Mouse (Mus musculus): ENCODE measurements at regions not wholly inside any gene's neighbourhood (a gene's known extent, or its start where the extent isn't known, plus 50 kb on each side); places are given as distances from the start of the nearest gene placed in this dataset.

DNA sequence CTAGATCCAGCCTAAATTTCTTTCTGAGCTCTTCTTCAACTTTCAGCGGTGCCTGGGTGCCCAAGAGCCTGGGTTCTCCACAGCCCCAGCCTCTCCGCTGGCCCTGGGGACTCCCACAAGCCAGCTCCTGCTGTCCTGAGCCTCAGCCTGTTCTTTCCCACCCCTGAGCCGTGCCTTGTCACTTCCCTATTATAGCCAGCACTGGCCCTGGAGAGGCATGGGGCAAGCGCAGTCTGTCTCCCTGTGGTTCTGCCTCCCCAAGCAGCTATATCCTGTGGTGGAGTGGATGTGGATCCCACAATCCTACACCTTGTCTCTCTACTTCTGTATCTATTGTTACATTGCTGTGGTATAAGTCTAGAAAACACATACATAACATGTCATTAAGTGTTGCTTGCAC lies 128.6 kb upstream of the Hgf start:
- DNase-seq = no peak

DNA sequence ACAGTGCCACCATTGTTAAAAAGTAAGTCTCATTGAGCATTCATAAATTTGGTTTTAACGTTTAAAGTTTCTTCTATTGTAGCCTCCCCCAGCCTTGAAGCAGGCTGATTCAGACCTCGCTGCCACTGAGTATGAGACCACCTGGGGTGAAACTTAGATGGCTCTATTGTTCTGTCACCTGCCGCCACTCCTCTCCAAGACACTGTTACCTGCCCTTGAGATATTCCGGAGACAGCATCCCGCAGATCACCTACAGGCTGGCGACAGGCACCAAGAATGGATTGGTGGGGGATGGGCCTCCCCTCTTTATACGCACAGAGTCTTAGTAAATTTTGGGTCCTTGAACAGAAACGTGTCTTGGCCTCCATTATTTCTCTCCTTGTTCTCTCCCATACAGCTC lies 128.0 kb upstream of the Hgf start:
- DNase-seq = no peak

DNA sequence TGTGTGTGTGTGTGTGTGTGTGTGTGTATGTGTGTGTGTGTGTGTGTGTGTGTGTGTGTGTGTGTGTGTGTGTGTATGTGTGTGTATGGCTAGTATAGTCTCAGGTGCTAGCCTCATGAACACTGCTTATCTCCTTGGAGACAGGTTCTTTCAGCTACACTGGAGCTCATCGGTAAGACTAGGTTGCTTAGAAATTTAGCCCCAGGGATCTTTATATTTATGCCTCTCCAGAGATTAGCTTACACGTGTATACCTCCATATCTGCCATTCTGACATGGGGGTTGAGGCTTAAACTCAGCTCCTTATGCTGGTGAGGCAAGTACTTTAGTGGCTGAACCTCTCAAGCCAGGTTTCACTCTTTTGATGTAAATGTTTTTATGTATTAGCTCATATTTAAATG lies 127.0 kb upstream of the Hgf start:
- DNase-seq = no peak

DNA sequence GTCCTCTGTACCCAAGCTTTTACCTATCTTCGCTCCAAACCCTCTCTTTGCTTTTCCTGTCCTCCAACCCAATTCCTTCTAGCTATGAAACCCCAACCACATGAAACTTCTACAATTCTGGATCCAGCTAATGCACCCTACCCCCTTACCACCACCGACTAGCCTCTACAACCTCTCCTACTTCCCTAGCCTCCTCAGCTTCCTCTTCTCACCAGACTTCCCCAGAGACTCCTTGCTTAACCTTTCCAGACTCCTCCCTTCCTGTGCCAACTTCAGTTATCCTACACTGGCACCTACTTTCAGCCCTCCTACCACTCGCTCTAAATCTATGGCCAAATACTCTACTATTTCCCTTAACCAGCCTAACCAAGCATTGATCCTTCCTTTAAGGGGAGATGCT lies 118.7 kb upstream of the Hgf start:
- DNase-seq = no peak

DNA sequence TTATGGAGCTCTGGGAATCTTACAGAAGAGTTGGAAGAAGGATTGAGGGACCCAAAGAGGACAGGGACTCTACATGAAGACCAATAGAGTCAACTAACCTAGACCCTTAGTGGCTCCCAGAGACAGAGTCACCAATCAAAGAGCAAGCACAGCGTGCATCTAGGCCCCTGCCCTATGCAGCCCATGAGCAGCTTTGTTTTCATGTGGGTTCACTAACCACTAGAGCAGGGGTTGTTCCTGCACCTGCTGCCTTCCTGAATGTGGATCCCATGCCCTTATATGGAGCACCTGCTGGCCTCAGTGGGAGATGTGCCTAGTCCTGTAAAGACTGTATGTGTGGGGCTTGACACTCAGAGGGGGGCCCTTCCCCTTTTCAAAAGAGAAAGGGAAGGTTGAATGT lies 108.2 kb upstream of the Hgf start:
- no peak for DNase-seq

DNA sequence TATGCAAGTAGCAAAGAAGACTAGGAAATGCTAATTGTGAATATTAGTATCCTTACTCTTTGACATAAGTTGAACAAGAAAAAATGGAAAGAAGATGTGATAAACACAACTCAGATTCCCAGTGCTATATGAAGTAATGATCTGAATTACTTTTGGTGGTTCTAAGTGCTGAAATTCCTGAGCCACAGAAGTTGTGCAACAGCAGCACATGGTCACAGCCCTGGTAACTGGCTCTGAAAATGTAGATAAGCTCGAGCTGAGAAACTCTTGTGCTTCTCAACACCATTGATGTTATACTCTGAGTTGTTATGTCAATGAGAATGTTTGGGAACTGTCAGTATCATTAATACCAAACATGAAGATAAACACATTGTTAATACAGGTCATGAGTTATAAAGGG lies 106.3 kb upstream of the Hgf start:
- no peak for DNase-seq

DNA sequence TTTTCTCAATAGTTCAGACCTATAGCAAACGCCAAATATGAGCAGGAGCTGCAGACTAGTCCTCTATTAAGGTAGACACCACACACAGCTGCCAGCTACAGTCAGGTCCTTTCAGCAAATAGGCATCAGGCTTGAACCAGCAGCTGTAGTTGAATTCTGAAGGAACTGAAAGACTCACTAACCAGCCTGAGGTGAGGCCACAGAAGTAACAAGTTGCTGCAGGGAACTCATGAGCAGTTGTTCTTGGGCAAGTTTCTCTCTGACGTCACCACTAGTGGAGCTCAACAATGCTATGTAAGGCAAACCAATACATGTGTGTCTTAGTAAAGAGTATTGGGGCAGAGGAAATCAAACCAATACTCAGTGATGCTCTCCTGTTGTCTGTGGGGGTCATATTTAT lies 91.5 kb upstream of the Hgf start:
- DNase-seq = no peak

DNA sequence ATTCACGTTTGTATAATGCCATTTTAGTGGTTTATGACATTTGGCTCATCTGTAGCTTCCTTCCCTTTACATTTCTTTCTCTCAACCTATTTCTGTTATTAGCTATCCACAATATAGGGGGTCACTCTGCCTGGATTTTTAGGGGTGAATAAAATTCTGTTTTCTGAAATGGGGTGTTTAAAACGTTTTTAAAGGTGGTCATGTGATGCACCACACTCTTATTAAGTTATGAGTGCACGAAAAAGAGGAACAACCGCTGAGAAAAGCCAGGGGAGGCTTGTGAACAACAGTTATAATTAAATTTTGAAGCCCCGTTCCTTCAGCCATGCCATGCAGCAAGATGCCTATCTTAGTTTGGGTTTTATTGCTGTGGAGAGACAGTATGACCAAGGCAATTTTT lies 87.0 kb upstream of the Hgf start:
- no peak for DNase-seq

DNA sequence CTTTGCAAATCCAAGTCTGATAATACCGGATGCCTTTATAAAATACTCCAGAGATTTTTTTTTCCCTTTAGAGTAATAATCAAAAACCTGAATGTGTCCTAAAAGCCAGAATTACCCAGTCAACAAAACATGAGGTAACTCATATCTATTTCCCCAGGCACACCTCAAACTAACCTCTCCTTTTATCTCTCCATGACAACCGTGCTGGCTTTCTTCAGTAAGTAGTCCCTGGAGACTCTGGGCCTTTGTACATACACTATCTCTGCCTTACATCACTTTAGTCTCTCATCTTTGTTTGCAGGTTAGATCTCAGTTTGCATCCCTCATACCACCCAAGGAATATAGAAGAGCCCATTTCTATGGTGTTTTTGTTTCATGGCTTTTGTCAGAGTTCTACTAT lies 84.7 kb upstream of the Hgf start:
- no peak for DNase-seq

DNA sequence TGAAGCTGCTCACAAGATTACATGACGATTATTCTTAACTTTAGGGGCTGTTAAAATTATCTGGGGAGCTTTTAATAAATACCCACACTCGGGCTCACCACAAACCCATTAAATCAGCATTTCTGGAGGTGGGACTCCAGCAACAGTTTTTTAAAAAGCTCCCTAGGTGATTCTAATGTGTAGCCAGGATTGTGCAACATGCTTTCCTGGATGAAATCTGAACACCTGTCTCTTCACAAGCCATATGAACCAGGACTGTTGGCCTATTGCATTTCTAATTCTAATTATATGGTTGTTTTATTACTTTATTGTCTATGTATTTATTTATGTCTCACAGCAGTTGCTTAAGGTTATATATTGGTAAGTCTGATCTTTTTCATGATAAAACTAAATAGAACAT lies 84.1 kb upstream of the Hgf start:
- no peak for DNase-seq

DNA sequence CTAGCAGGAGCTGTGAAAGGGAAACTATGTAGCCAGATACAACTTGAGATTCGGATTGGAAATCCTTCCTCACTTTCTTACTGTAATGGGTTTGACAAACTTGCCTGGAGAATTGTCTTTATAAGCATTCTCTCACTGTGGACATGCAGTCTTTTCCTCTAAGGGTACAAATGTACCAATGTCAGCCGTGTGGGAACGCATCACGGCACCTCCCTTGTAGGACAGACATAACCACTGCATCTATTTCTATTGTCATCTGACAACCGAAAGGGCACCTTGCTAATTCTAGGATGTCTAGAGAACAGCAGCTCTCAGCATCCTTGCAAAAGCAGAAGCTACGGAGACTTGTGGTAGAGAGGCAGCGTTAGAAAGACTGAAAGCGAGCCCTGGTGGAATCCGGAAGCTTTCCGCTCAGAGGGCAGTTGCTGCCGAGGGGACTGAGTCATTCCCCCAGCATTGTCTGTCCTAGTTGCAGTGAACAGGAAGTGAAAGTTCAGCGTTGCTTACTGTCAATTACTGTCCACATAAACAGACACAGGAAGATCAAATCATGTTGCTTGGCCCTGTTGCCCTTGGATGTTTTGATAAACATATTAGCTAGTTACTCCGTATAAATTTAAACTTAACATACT lies 83.5 kb upstream of the Hgf start:
- DNase-seq = peak; percentile 45

DNA sequence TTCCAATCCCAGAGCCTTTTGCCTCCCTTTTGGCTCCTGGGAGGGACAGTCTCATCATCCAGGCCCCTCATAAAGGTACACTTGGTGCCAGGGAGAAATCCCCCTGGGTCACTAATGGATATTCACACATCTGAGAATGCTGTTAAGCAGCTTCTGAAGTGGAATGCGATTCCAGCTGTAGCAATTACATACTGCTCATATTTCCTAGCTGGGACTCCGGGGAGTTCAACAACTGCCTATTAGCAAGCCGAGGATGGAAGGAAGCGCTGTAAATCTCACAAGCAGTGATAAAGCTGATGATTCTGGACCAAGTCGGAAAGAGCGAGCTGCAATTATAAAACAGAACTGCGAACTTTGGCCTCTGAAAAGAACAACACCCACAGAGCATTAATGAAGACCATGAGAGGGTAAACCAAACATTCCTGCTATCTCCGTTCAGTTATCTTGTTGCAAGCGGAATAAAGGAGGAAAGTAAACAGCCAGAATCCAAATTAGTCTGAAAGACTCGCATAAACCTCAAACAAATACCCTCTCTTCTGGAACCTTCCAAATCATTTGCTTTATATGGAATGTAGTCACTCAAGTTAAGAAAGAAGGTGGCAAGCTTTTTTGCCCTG lies 82.8 kb upstream of the Hgf start:
- DNase-seq = peak; percentile 61

DNA sequence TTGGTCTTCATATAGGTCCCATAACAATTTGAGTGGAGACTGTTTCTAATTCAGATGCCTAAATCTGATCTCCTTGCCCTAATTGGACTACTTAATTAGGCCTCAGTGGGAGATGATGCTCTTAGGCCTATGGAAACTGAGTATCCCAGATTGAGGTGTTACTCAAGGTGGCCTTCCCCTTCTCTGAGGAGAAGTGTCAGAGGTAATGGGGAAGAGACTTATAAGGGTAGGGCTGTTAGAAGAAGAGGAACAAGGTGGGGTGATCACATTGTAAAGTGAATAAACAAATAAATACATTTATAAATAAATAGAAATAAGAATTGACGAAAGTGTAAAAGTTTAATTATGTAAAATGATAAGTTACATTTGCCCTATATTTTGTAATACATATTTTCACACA lies 65.3 kb upstream of the Hgf start:
- DNase-seq = no peak

DNA sequence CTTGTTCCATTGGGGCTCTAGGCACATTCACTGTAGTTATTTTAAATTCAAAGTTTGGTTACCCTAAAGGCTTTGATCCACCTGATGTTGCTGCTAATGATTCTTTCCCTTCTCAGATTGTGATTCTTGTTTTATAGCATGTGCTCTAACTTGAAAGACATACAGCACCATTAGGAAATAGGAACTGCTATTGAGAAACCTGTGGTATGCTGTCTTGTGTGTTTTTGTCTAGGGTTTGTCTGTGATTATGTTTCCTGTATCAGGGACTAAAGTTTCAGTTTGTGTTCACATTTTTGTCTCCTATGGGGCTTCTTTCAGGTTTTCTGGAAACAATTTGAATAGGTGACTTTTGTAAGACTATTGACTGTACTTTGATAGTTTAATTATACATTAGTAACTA lies 63.5 kb upstream of the Hgf start:
- no peak for DNase-seq

DNA sequence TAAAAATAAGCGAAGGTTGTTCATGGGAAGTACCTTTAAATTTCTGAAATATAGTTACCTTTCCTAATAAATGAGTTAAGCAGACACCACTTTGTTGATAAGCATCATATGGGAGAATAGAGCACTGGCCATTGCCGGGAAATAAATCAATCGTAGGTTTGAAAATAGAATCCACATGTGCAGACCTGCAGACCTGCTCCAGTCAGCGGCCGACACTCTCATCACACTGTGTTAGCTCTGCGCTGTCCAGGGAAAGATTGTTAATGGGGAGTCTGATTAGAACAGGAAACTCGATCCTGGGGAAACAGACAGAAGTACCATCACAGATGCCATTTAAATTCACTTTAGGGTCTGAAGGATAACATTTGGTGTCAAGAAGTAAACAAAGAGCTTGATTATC lies 53.4 kb upstream of the Hgf start:
- peak; percentile 54 for DNase-seq
